Mouse (Mus musculus) forebrain, embryonic 16.5 days (tissue): ENCODE measurements around the gene Obscn. TPM values are rescaled to one million over a fixed set of nuclear protein-coding genes. Genes with fewer than 3 reads are reported as not detected.

ENCODE experiments used
- ATAC-seq: fragments of 200-750 bp; cut with Nextera tagmentation; 2 replicates; pipeline ENCODE4 v1.8.0; 2017; ENCODE audit warnings: mild to moderate bottlenecking, moderate library complexity
- H3K27ac ChIP-seq: fragments of 300-500 bp; sonication (generic); 2 replicates; pipeline ENCODE4 v1.5.1; 2014; ENCODE audit warnings: low read length, control low read depth
- H3K27me3 ChIP-seq: fragments of 300-500 bp; sonication (generic); replicated peaks from 2 replicates; pipeline ENCODE4 v1.6.1; 2014; ENCODE audit warnings: low read length; ENCODE audit not compliant: control insufficient read depth, insufficient read depth
- H3K36me3 ChIP-seq: fragments of 300-500 bp; sonication (generic); 2 replicates; pipeline ENCODE4 v1.6.1; 2014; ENCODE audit not compliant: control insufficient read depth, insufficient read depth
- H3K4me1 ChIP-seq: fragments of 300-500 bp; sonication (generic); replicated peaks from 2 replicates; pipeline ENCODE4 v1.6.1; 2014; ENCODE audit warnings: low read length; ENCODE audit not compliant: control insufficient read depth, insufficient read depth
- H3K4me2 ChIP-seq: fragments of 300-500 bp; sonication (generic); 2 replicates; pipeline ENCODE4 v1.6.1; 2014; ENCODE audit warnings: mild to moderate bottlenecking, low read length, control low read depth
- H3K4me3 ChIP-seq: fragments of 300-500 bp; sonication (generic); replicated peaks from 2 replicates; pipeline ENCODE4 v1.5.1; 2014; ENCODE audit warnings: mild to moderate bottlenecking, low read length, control low read depth
- H3K9ac ChIP-seq: fragments of 300-500 bp; sonication (generic); replicated peaks from 2 replicates; pipeline ENCODE4 v1.6.1; 2014; ENCODE audit warnings: low read depth, low read length, control low read depth
- H3K9me3 ChIP-seq: fragments of 300-500 bp; sonication (generic); 2 replicates; pipeline ENCODE4 v1.6.1; 2016; ENCODE audit warnings: low read length; ENCODE audit not compliant: control insufficient read depth
- WGBS: fragments of 180-500 bp; shearing (Covaris S2); extraction: QIAGEN DNeasy Blood & Tissue Kit; methylation state at CpG from one replicate; pipeline ENCODE4 v1.1.7; 2014; 5-methylcytosine and 5-hydroxymethylcytosine counted together
- polyA plus RNA-seq: library from polyadenylated mRNA; unstranded; fragments of >200 nt; fragmentation: Nextera tagmentation; extraction: Ambion mirVana; gene quantifications from 2 replicates; pipeline ENCODE4 v1.2.1, GENCODE M21; 2015

Gene Obscn
- polyA plus RNA-seq, 1 experiment from 2014 or later: 0.25 TPM

GRCm38 (mm10) chr11:59134373-59134997, 1.7 kb downstream of the Obscn start:
- Histone ChIP-seq H3K4me1 (peaks cover 11% of the 10 kb centered on the region; the same call in 1 of the 2 replicates), H3K9ac (no peak overlapping the region), H3K4me2 (peak overlapping the region; percentile 21), H3K4me3 (peak overlapping the region; percentile 13; the same call in 1 of the 2 replicates), H3K27ac (no peak overlapping the region), H3K36me3 (no peaks in the 10 kb centered on the region), H3K27me3 (peaks cover 44% of the 10 kb centered on the region), H3K9me3 (no peaks in the 10 kb centered on the region)
- 5% methylated on average over 35 of the region's 35 CpGs for WGBS
- ATAC-seq: no peak

DNA sequence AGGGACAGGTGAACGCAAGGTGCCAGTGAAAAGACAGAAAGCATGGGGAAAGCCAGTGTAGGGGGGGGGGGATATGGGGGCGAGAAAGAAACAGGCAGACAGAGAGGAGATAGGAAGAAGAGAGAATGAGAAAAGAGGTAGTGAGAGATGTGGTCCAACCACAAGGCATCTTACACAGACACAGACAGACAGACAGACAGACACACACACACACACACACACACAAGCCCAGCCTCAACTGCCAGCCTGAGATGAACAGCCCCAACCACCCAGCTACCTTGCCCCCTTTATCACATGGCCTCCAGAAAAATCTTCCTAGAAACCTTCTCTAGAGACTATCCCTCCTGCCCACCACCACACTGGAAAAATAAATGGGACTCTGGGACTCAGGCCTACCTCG, 4.1 kb downstream of the Obscn start:
- H3K4me2 ChIP-seq: no peak overlapping the region
- H3K27ac ChIP-seq: no peak overlapping the region
- ATAC-seq: no peak
- WGBS: 68% methylated on average over 2 of the region's 3 CpGs
- H3K9ac ChIP-seq: no peak overlapping the region
- no peaks in the 10 kb centered on the region for H3K36me3 ChIP-seq
- peaks cover 38% of the 10 kb centered on the region for H3K27me3 ChIP-seq
- no peaks in the 10 kb centered on the region for H3K9me3 ChIP-seq
- no peak overlapping the region for H3K4me3 ChIP-seq
- H3K4me1 ChIP-seq: peaks cover 11% of the 10 kb centered on the region; the same call in 1 of the 2 replicates

GRCm38 (mm10) chr11:59131348-59131919, 4.8 kb downstream of the Obscn start:
- ATAC-seq: no peak
- Histone ChIP-seq H3K27ac (no peak overlapping the region), H3K36me3 (no peaks in the 10 kb centered on the region), H3K4me3 (no peak overlapping the region), H3K9ac (no peak overlapping the region), H3K27me3 (peaks cover 32% of the 10 kb centered on the region), H3K9me3 (no peaks in the 10 kb centered on the region), H3K4me2 (no peak overlapping the region), H3K4me1 (peaks cover 11% of the 10 kb centered on the region; the same call in 1 of the 2 replicates)
- WGBS: 71% methylated on average over 18 of the region's 18 CpGs

DNA sequence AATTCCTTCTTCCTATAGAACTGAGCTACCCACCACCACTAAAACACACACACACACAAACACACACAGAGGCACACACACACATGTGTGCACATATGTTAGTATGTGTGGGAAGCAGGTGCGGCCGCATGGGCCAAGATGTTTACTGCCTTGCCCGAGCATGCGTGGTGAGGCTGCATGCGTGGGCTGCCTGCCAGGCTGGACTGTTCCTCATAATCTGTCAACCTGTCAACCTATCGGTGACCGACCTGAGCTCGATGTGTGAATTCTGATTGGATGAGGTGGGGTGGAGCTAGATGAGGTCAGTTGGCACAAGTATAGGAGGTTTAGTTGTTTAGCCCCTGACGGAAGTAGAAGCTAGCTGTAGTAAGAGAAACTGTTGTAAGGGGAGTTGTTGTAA, 5.4 kb downstream of the Obscn start:
- Histone ChIP-seq H3K4me1 (peaks cover 10% of the 10 kb centered on the region; the same call in 1 of the 2 replicates), H3K9ac (no peak overlapping the region), H3K9me3 (no peaks in the 10 kb centered on the region), H3K27ac (no peak overlapping the region), H3K4me3 (no peak overlapping the region), H3K27me3 (peaks cover 25% of the 10 kb centered on the region), H3K36me3 (no peaks in the 10 kb centered on the region), H3K4me2 (no peak overlapping the region)
- ATAC-seq: no peak
- 83% methylated on average over 9 of the region's 9 CpGs for WGBS

DNA sequence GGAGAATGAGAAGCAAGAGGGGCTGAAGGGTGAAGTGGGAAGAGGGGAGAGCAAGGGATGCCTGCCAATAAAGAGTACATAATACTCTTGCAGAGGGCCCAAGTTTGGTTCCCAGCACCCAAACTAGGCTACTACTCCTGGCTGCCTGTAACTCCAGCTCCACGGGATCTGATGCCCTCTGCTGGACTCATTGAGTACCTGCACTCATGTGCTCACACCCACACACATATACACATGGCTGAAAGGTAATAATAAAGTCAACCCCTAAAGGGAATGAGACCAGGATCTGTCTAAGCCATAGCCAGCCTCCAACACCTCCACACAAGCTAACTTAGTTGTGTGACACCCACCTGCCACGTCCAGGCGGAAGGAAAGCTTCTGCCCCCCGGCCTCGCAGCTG, 30.3 kb downstream of the Obscn start:
- Histone ChIP-seq H3K9ac (no peak overlapping the region), H3K27ac (no peak overlapping the region), H3K4me2 (no peak overlapping the region), H3K9me3 (no peaks in the 10 kb centered on the region), H3K4me3 (no peak overlapping the region), H3K36me3 (no peaks in the 10 kb centered on the region), H3K27me3 (no peaks in the 10 kb centered on the region), H3K4me1 (no peaks in the 10 kb centered on the region)
- WGBS: 94% methylated on average over 5 of the region's 5 CpGs
- ATAC-seq: no peak

- no peaks in the 10 kb centered on the region for H3K4me1 ChIP-seq
- no peak overlapping the region for H3K9ac ChIP-seq
- ATAC-seq: no peak
- no peaks in the 10 kb centered on the region for H3K9me3 ChIP-seq
- H3K36me3 ChIP-seq: no peaks in the 10 kb centered on the region
- H3K4me2 ChIP-seq: no peak overlapping the region
- no peak overlapping the region for H3K4me3 ChIP-seq
- no peak overlapping the region for H3K27ac ChIP-seq
- 69% methylated on average over 3 of the region's 3 CpGs for WGBS
- no peaks in the 10 kb centered on the region for H3K27me3 ChIP-seq
Measured at GRCm38 (mm10) chr11:59102324-59102723, 33.9 kb downstream of the Obscn start.

DNA sequence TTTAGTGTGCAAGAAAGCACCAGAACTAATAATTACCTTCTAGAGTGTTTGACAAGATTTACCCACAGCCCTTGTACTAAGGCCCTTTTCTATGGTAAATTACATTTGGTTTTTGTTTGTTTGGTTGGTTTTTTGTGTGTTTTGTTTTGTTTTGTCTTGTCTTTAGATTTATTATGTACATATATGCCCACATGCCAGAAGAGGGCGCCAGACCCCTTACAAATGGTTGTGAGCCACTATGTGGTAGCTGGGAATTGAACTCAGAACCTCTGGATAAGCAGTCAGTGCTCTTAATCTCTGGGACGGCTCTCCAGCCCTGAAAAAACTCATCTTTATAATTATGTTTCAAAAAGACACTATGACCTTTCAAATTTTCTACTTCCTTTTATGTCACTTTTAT, 37.9 kb downstream of the Obscn start:
- 18% methylated on average over 2 of the region's 2 CpGs for whole genome bisulfite sequencing
- ATAC-seq: no peak

DNA sequence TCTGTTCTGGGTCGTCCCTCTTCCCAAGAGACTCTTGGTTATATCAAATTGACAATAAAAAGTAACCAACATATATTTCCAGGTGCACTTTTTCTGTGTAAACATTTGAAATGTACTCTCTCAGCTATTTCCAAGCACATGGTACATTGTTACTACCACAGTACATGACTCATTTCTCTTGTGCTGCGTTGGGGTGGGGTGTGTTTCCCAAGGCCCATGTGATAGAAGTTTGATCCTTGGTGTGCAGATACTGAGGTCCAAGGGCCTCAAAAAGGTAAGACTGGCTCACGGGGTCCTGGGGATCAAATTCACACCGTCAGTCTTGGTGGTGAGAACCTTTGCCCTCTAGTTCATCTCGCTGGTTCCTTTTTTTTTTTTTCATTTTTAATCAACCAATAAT, 38.4 kb downstream of the Obscn start:
- Histone ChIP-seq H3K4me1 (no peaks in the 10 kb centered on the region), H3K36me3 (no peaks in the 10 kb centered on the region), H3K4me2 (no peak overlapping the region), H3K9me3 (no peaks in the 10 kb centered on the region), H3K27ac (no peak overlapping the region), H3K4me3 (no peak overlapping the region), H3K27me3 (no peaks in the 10 kb centered on the region), H3K9ac (no peak overlapping the region)
- WGBS: 77% methylated on average over 5 of the region's 5 CpGs
- ATAC-seq: no peak

More for the DNA sequence above, 37.9 kb downstream of the Obscn start:
- Histone ChIP-seq H3K4me2 (no peak overlapping the region), H3K9me3 (no peaks in the 10 kb centered on the region), H3K36me3 (no peaks in the 10 kb centered on the region), H3K27me3 (no peaks in the 10 kb centered on the region), H3K27ac (no peak overlapping the region), H3K4me1 (no peaks in the 10 kb centered on the region), H3K4me3 (no peak overlapping the region), H3K9ac (no peak overlapping the region)

DNA sequence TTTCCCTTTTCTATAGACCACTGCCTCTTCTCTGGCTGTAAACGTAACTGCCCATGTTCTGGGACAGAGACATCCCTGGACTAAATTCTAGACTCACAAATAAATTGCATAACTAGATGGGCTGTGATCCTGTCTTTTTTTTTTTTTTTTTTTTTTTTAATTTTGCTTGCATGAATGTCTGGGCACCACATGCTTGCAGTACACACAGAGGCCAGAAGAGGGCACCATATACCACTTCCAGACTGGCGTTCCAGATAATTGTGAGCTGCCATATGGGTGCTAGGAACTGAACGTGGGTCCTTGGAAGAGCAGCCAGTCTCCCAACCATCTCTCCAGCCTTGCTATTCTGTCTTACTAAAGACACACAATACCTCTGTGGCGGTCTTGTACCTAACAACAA, 42.0 kb downstream of the Obscn start:
- Histone ChIP-seq H3K9me3 (no peaks in the 10 kb centered on the region), H3K36me3 (no peaks in the 10 kb centered on the region), H3K4me1 (no peaks in the 10 kb centered on the region), H3K4me2 (no peak overlapping the region), H3K9ac (no peak overlapping the region), H3K27me3 (no peaks in the 10 kb centered on the region), H3K27ac (no peak overlapping the region), H3K4me3 (no peak overlapping the region)
- no peak for ATAC-seq
- 70% methylated on average over 4 of the region's 4 CpGs for WGBS
